Mouse (Mus musculus): ENCODE results near the gene BC030870.

GRCm38 (mm10) chr8:65080731-65081130 lies 48.6 kb downstream of the BC030870 start:
- TF ChIP-seq CTCF (IDR thresholded peaks at IDR 0.05; ENCODE audit: extremely low read depth, insufficient read length, insufficient replicate concordance, low read depth, low read length) (no peak), POLR2A (IDR thresholded peaks at IDR 0.05; ENCODE audit: low read depth, low read length) (no peak)

Measured in small intestine, adult 2 months (tissue).